Mouse (Mus musculus) lung, postnatal 0 days (tissue): Measurements from ENCODE around the gene Dnhd1. TPM values are rescaled to one million over a fixed set of nuclear protein-coding genes. Genes with fewer than 3 reads are reported as not detected.

Source experiments
- ATAC-seq: fragments of 200-750 bp; cut with Nextera tagmentation; 2 replicates; pipeline ENCODE4 v1.8.0; 2017; ENCODE audit warnings: moderate library complexity
- DNase-seq: peaks from one replicate; pipeline ENCODE4 v3.0.0-alpha.2; 2016; ENCODE audit warnings: low spot score
- H3K27ac ChIP-seq: fragments of 300-500 bp; sonication (generic); 2 replicates; pipeline ENCODE4 v1.5.1; 2014; ENCODE audit warnings: antibody characterized with exemption, mild to moderate bottlenecking, low read length, mixed read lengths
- H3K27me3 ChIP-seq: fragments of 300-500 bp; sonication (generic); replicated peaks from 2 replicates; pipeline ENCODE4 v1.6.1; 2014; ENCODE audit warnings: low read length, mixed read lengths; ENCODE audit not compliant: insufficient read depth
- H3K36me3 ChIP-seq: fragments of 300-500 bp; sonication (generic); 2 replicates; pipeline ENCODE4 v1.6.1; 2014; ENCODE audit warnings: low read length, mixed read lengths; ENCODE audit not compliant: insufficient read depth
- H3K4me1 ChIP-seq: fragments of 300-500 bp; sonication (generic); 2 replicates; pipeline ENCODE4 v1.6.1; 2014; ENCODE audit warnings: antibody characterized with exemption, low read depth, low read length, mixed read lengths; ENCODE audit not compliant: insufficient read depth
- H3K4me2 ChIP-seq: fragments of 300-500 bp; sonication (generic); replicated peaks from 2 replicates; pipeline ENCODE4 v1.6.1; 2014; ENCODE audit warnings: low read depth, mild to moderate bottlenecking, low read length, moderate library complexity, mixed read lengths
- H3K4me3 ChIP-seq: fragments of 300-500 bp; sonication (generic); 2 replicates; pipeline ENCODE4 v1.5.1; 2014; ENCODE audit warnings: low read depth, low read length
- H3K9ac ChIP-seq: fragments of 300-500 bp; sonication (generic); replicated peaks from 2 replicates; pipeline ENCODE4 v1.6.1; 2014; ENCODE audit warnings: low read depth, mild to moderate bottlenecking
- H3K9me3 ChIP-seq: fragments of 300-500 bp; sonication (generic); 2 replicates; pipeline ENCODE4 v1.6.1; 2016; ENCODE audit warnings: low read length, mixed read lengths
- CTCF ChIP-seq: IDR thresholded peaks from 2 replicates; pipeline ENCODE4 v1.5.1; 2016; ENCODE audit warnings: antibody characterized with exemption, mild to moderate bottlenecking
- EP300 ChIP-seq: IDR thresholded peaks from 2 replicates; pipeline ENCODE4 v1.6.1; 2016; ENCODE audit warnings: antibody characterized with exemption, mild to moderate bottlenecking, control low read depth
- WGBS: fragments of 180-500 bp; shearing (Covaris S2); extraction: QIAGEN DNeasy Blood & Tissue Kit; methylation state at CpG from one replicate; pipeline ENCODE4 v1.1.7; 2014; 5-methylcytosine and 5-hydroxymethylcytosine counted together
- polyA plus RNA-seq: library from polyadenylated mRNA; unstranded; fragments of >200 nt; fragmentation: Nextera tagmentation; extraction: Ambion mirVana; gene quantifications from 2 replicates; pipeline ENCODE4 v1.2.1, GENCODE M21; 2015

Gene Dnhd1
- polyA plus RNA-seq, 1 experiment from 2014 or later, result 0.79 TPM

- DNase-seq (no peak), ATAC-seq (no peak)
- WGBS, result 90% methylated on average over 11 of the region's 11 CpGs
- H3K4me2 ChIP-seq, result no peak overlapping the region
- H3K27ac ChIP-seq, result no peak overlapping the region
- no peak overlapping the region for H3K4me3 ChIP-seq
- no peaks in the 10 kb centered on the region for H3K9me3 ChIP-seq
- H3K4me1 ChIP-seq, result no peaks in the 10 kb centered on the region
- 0 out of 2 replicates have a peak, but pooled peaks cover 13% of the 10 kb centered on the region for H3K36me3 ChIP-seq
- no peak for TF ChIP-seq CTCF
- no peak for TF ChIP-seq EP300
- H3K27me3 ChIP-seq, result no peaks in the 10 kb centered on the region
- no peak overlapping the region for H3K9ac ChIP-seq
Measured at GRCm38 (mm10) chr7:105764331-105764730, 113.7 kb downstream of the Dnhd1 start.

GRCm38 (mm10) chr7:105767729-105768165 is 117.1 kb downstream of the Dnhd1 start:
- Histone ChIP-seq H3K9ac (no peak overlapping the region), H3K27me3 (no peaks in the 10 kb centered on the region), H3K9me3 (no peaks in the 10 kb centered on the region), H3K4me2 (no peak overlapping the region), H3K4me3 (no peak overlapping the region), H3K4me1 (no peaks in the 10 kb centered on the region), H3K27ac (0 out of 2 replicates have a peak overlapping the region, but pooled peaks have one; percentile 21), H3K36me3 (0 out of 2 replicates have a peak, but pooled peaks cover 13% of the 10 kb centered on the region)
- ATAC-seq (peak; percentile 74), DNase-seq (peak; percentile 36)
- WGBS, result 10% methylated on average over 6 of the region's 6 CpGs
- TF ChIP-seq CTCF (no peak), EP300 (peak; percentile 29; the same call in 1 of the 2 replicates)

- ATAC-seq, result no peak
- no peak overlapping the region for H3K27ac ChIP-seq
- WGBS, result 81% methylated on average over 3 of the region's 3 CpGs
- H3K9me3 ChIP-seq, result no peaks in the 10 kb centered on the region
- no peak overlapping the region for H3K9ac ChIP-seq
- no peak for TF ChIP-seq CTCF
- no peak for TF ChIP-seq EP300
- no peaks in the 10 kb centered on the region for H3K27me3 ChIP-seq
- H3K4me2 ChIP-seq, result no peak overlapping the region
- no peaks in the 10 kb centered on the region for H3K4me1 ChIP-seq
- no peak for DNase-seq
- no peak overlapping the region for H3K4me3 ChIP-seq
- 0 out of 2 replicates have a peak, but pooled peaks cover 3% of the 10 kb centered on the region for H3K36me3 ChIP-seq
Measured at GRCm38 (mm10) chr7:105769959-105770358, 119.3 kb downstream of the Dnhd1 start.

Other genes starting within 250 kb of the Dnhd1 start
- gene Cnga4, start 246.3 kb upstream of the Dnhd1 start, polyA plus RNA-seq, result 0.11 TPM in 1 of 2 replicates, not detected in the other
- gene Cckbr, start 225.1 kb upstream of the Dnhd1 start, polyA plus RNA-seq, result 0.06 and 0.12 TPM in 2 replicates
- gene Cavin3, start 168.5 kb upstream of the Dnhd1 start, polyA plus RNA-seq, result 162 and 168 TPM in 2 replicates
- gene Smpd1, start 96.5 kb upstream of the Dnhd1 start, polyA plus RNA-seq, result 57.1 and 57.5 TPM in 2 replicates
- gene Apbb1, start 69.2 kb upstream of the Dnhd1 start, polyA plus RNA-seq, result 71.2 and 77.6 TPM in 2 replicates
- gene Hpx, start 50.7 kb upstream of the Dnhd1 start, polyA plus RNA-seq, result 1.7 and 2.0 TPM in 2 replicates
- 101 and 116 TPM in 2 replicates for gene Trim3, start 17.3 kb upstream of the Dnhd1 start, polyA plus RNA-seq
- gene Timm10b, start 10.8 kb upstream of the Dnhd1 start, polyA plus RNA-seq, result 220 and 236 TPM in 2 replicates
- gene Arfip2, start 10.4 kb upstream of the Dnhd1 start, polyA plus RNA-seq, result 48.5 and 52.7 TPM in 2 replicates
- 41.7 and 53.1 TPM in 2 replicates for gene Gm45799, start 10.3 kb upstream of the Dnhd1 start, polyA plus RNA-seq
- gene Ilk, start 85.8 kb downstream of the Dnhd1 start, polyA plus RNA-seq, result 378 and 390 TPM in 2 replicates
- gene Rrp8, start 86.6 kb downstream of the Dnhd1 start, polyA plus RNA-seq, result 19.0 and 19.3 TPM in 2 replicates
- gene Taf10, start 93.5 kb downstream of the Dnhd1 start, polyA plus RNA-seq, result 111 and 121 TPM in 2 replicates
- gene Tpp1, start 101.4 kb downstream of the Dnhd1 start, polyA plus RNA-seq, result 107 and 110 TPM in 2 replicates
- 3.0 and 3.4 TPM in 2 replicates for gene Dchs1, start 136.8 kb downstream of the Dnhd1 start, polyA plus RNA-seq
- gene Mrpl17, start 160.3 kb downstream of the Dnhd1 start, polyA plus RNA-seq, result 257 and 270 TPM in 2 replicates